Mouse (Mus musculus) liver (tissue): Measurements from ENCODE around the gene Shroom1.

Source experiments
- DNase-seq: peaks from one replicate; pipeline ENCODE4 v3.0.0-alpha.2; 2020; ENCODE audit warnings: mixed read lengths

Gene Shroom1

GRCm38 (mm10) chr11:53481088-53481730 is 24.2 kb downstream of the Shroom1 start:
- peak; percentile 57 for DNase-seq

DNA sequence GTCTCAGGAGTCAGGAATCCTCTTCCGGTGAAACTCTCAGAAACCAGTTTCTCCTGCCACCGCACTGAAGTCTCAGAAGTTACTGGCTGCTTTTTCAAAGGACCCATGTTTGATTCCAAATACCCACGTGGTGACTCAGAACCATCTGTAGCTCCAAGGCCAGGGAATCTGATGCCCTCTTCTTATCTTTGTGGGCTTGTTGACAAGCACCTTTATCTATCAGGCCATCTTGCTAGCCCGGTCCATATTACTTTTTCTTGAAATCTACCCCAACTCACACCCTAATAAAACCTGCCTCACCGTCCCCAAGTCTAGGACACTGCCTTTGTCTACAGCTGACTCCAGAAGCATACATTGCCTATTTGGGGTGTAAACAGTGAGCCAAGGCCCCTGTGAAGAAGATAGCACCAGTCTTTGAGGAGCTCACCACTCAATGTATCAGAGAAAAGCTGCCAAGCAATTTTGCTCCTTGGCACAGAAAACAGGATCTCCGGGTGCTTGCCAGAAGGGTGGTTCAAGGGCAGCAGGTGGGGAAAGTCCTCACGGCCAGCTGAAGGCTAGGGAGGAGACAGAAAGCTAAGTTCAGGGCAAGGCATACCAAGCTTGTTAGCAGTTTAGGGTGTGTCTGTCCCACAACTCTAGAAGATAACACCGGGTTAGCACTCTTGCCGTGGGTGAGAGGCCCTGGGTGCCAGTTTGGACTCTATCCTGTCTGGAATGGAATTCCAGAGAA is 26.3 kb downstream of the Shroom1 start:
- DNase-seq: peak; percentile 82

DNA sequence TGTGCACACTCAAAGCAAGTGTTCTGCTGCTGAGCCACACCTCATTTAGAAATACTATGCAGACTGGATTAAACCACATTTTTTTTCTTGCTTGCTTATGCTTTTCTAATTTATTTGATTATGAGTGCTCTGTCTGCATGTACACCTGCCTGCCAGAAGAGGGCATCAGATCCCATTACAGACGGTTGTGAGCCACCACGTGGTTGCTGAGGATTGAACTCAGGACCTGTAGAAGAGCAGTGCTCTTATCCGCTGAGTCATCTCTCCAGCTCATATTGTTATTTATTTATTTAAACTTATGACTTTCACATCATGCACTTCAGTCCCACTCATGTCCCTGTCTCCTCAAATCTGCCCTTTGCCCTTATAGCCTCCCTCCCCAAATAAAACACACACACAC is 28.7 kb downstream of the Shroom1 start:
- DNase-seq: peak; percentile 39

DNA sequence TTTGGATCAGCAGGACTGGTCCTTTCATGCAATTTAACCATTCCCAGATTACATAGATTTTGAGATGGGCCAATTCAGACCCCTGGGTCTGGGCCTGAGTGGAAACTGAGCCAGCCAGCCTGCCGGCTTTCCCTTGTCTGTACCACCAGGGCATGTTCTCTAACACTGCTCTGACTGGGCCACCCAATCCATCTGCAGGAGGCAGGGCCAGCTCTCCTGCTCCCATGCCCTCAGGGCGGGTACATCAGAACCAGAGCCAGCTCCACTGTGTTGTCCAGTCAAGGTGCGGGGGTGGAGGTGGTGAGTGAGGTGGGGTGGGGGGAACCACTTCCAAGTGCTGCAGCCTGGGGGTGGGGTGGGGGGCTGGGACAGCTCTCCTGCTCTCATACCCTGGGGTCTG is 29.3 kb downstream of the Shroom1 start:
- DNase-seq: no peak

- peak; percentile 69 for DNase-seq
Observed at GRCm38 (mm10) chr11:53486822-53487594, 30.0 kb downstream of the Shroom1 start.

- no peak for DNase-seq
Observed at GRCm38 (mm10) chr11:53489007-53489406, 32.0 kb downstream of the Shroom1 start.

DNA sequence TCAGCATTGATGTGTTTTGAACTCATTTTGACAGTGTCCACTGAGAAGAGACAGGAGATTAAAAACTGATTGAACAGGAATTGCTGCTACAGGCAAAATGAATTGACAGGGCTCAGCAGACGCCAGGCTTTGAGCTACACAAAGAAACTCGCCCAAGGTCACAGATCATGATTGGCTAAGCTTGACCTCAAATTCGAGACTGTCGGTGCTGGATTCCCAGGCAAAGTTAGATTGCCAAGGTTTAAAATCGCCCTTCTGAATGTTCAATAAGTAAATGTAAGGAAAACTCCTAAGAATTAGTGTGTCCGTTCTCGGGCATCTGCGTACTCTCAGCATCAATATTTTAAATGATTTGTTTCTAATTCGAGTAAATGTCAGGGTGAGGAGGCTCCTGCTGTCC is 32.4 kb downstream of the Shroom1 start:
- no peak for DNase-seq

- no peak for DNase-seq
Observed at GRCm38 (mm10) chr11:53491954-53492401, 35.0 kb downstream of the Shroom1 start.

GRCm38 (mm10) chr11:53493243-53493955 is 36.4 kb downstream of the Shroom1 start:
- DNase-seq: no peak

DNA sequence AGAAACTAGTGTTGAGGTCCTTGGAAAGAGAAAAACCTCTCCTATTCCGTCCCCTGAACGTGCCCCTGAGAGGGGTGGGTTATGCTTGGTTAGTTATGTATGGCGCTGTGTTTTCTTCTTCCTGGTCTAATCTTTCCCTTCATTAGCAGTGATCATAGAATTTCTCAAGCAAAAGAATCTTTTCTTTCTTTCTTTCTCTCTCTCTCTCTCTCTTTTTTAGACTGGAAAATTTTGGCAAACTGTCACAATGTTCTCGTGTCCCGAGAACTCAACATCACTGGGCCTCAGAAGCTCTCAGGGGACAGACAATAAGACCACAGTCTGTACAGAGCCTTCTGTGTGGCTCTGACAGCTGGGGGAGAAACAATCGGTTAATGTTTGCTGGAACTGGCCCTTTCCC is 38.4 kb downstream of the Shroom1 start:
- no peak for DNase-seq

- DNase-seq: no peak
Observed at GRCm38 (mm10) chr11:53496946-53497345, 39.9 kb downstream of the Shroom1 start.

- peak; percentile 42 for DNase-seq
Observed at GRCm38 (mm10) chr11:53500569-53500968, 43.6 kb downstream of the Shroom1 start.

DNA sequence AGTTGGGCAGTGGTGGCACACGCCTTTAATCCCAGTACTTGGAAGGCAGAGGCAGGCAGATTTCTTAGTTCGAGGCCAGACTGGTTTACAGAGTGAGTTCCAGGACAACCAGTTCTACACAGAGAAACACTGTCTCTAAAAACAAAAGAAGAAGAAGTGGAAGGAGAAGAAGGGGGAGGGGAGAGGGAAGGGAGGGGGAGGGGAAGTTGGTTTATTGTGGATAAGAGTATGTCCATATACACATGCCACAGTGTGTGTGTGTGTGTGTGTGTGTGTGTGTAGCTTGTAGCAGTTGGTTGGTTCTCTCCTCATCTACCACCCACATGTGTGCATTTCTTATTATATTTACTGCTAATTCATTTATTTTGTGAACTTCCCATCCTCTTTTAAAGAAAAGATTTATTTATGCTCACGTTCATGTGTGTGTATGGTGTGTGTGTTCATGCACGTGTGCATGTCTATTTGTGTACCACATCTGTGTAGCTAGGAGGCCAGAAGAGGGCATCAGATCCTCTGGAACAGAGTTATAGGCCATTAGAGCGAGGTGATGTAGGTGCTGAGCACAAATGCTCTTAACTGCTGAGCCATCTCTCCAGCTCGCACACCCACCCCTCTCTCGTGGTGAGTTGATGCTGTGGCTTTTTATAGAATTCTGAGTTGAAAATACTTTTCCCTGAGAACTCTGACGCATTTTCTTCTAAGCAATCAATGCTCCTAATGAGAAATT is 45.2 kb downstream of the Shroom1 start:
- no peak for DNase-seq

GRCm38 (mm10) chr11:53503738-53504137 is 46.7 kb downstream of the Shroom1 start:
- no peak for DNase-seq

DNA sequence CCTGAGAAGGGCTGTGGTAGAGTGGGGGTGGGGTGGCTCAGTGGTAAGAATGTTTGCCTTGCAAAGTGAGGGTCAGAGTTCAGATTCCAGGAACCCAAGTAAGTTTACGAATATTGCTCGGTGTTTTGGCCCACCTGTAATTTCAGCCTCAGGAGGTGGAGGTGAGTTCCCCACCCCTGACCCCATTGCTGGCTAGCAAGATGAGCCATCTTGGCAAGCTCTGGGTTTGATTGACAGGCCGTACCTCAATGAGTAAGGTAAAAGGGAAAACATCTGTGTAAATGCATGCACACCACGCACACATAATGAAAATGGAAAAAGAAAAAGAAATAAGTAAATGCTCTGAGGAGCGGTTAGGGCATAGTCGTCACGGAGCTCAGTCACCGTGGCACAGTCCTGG is 47.4 kb downstream of the Shroom1 start:
- DNase-seq: no peak

DNA sequence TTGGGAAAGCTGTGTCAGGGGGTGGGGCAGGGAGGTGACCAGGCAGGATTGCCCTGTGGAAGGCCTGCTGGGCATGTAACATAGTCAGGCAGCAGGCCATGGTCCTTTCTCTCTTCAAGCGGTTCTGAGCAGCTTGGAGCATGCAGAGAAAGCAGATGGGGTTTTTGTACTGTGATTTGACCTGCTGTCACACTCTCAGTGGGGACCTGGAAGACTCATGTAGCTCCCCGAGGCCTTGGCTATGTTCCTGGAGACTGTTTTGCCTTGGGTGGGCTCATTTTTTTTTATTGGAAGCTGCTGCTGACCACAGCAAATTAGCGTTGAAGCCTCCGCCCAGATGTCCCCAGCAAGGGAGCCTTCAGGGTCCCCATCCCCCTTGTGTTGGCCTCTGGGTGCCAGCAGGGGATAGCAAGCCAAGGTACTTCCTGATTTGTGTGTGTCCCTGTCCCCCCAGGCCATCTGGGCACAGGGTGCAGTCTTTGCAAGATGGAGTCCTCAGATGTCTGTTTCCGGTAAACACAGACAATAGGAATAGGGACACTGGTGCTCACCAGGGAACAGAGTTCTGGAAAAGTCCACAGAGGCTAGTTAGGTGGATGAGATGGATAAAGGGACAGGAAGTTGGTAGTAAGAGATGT is 48.1 kb downstream of the Shroom1 start:
- DNase-seq: no peak

DNA sequence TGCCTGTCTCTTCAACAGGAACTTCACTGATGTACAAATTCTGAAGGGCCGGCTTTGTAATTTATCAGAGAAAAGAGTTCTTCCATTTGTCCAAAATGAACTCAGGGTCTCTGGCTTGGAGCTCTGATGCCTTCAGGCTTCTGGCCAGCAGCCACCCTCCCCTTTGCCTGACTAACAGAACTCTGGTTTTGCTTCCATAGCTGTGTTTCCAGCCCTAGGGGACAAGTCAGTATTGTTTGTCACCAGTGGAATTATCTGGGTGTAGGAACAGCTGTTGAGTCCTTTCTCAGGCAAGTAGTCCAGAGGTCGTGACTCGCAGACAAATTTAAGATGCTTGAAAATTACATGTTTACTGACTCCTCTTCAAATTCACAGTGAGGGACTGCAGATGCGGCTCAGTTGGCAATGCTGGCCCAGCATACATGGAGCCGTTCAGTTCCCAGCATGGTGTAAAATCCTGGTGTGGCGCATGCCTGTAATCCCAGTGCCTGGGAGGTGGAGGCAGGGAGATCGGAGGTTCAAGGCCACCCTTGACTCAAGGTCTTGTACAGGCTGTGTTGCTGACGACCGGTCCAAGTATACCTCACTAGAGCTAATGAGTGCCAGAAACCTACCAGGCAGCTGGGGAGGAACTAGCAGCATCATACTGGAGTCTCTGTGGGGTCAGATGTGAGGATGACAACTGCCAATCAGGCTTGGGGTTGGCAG is 50.2 kb downstream of the Shroom1 start:
- no peak for DNase-seq

DNA sequence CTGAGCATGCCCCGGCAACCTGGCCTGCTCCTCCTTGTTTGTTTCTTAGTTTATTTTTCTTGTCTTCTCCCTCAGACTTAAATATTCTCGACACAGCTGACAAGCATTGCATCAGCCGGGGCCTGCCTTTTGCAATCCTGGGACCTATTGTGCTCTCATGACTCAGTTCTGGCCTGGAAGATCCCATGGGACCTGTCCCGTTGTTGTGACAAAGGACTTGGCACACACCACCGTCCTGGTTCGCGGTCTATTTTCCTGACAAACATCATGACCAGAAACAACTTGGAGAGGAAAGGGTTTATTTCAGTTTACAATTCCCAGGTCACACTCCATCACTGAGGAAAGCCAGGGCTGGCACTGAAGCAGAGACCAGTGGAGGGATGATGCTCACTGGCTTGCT is 51.1 kb downstream of the Shroom1 start:
- no peak for DNase-seq

GRCm38 (mm10) chr11:53508591-53508990 is 51.6 kb downstream of the Shroom1 start:
- no peak for DNase-seq

- no peak for DNase-seq
Observed at GRCm38 (mm10) chr11:53510351-53510750, 53.3 kb downstream of the Shroom1 start.
